Mouse (Mus musculus): Measurements from ENCODE around the gene Rtkn2.

- TF ChIP-seq GATA1 (IDR thresholded peaks at IDR 0.05; ENCODE audit: borderline replicate concordance, low read length), result no peak
- no peak for TF ChIP-seq FLI1 (IDR thresholded peaks at IDR 0.05; ENCODE audit: low read length)
Observed at GRCm38 (mm10) chr10:68072626-68073025, 93.3 kb downstream of the Rtkn2 start.
